Mouse (Mus musculus) layer of hippocampus, postnatal 10 days (tissue): ENCODE results near the gene Spats2. TPM values are rescaled to one million over a fixed set of nuclear protein-coding genes. Genes with fewer than 3 reads are reported as not detected.
A peak's percentile ranks its signal among the peaks of the same experiment; 100 is the strongest.
"Not testable (repeated sequence)": the region's sequence is repeated elsewhere in the genome, so short reads cannot be mapped to it uniquely, and the experiment has no call there.

Source experiments
- DNase-seq, 2 experiments: peaks; one replicate each; pipeline ENCODE4 v3.0.0; 2021; ENCODE audit warnings: low spot score in 2 of 2
- total RNA-seq, 2 experiments: library from RNA; stranded (reverse); gene quantifications; 2 replicates each; pipeline ENCODE4 v1.2.3; 2021

The Spats2 gene
- total RNA-seq, 2 experiments from 2014 or later: 32.3 to 35.1 TPM

- no peak for DNase-seq
These were observed 4.5 kb downstream of the Spats2 start for GRCm38 (mm10) chr15:99129956-99130910.

- DNase-seq: no peak
These were observed 12.7 kb downstream of the Spats2 start for GRCm38 (mm10) chr15:99138389-99138788.

- peak; percentile 18 to 25 for DNase-seq
These were observed 14.0 kb downstream of the Spats2 start for GRCm38 (mm10) chr15:99139669-99140068.

- no peak for DNase-seq
These were observed 24.8 kb downstream of the Spats2 start for GRCm38 (mm10) chr15:99150516-99150915.

- DNase-seq: no peak
These were observed 25.6 kb downstream of the Spats2 start for GRCm38 (mm10) chr15:99151324-99151723.

GRCm38 (mm10) chr15:99153466-99153865 lies 27.8 kb downstream of the Spats2 start:
- no peak for DNase-seq

- DNase-seq: not testable (repeated sequence)
These were observed 28.8 kb downstream of the Spats2 start for GRCm38 (mm10) chr15:99154515-99154914.

- no peak for DNase-seq
These were observed 38.0 kb downstream of the Spats2 start for GRCm38 (mm10) chr15:99163512-99164365.

GRCm38 (mm10) chr15:99172131-99172530 lies 46.4 kb downstream of the Spats2 start:
- no peak for DNase-seq

GRCm38 (mm10) chr15:99179639-99180038 lies 53.9 kb downstream of the Spats2 start:
- no peak for DNase-seq

- no peak for DNase-seq
These were observed 58.6 kb downstream of the Spats2 start for GRCm38 (mm10) chr15:99184217-99184914.

GRCm38 (mm10) chr15:99194358-99194757 lies 68.6 kb downstream of the Spats2 start:
- DNase-seq: no peak

GRCm38 (mm10) chr15:99195043-99195442 lies 69.3 kb downstream of the Spats2 start:
- no peak for DNase-seq

GRCm38 (mm10) chr15:99198761-99199160 lies 73.0 kb downstream of the Spats2 start:
- DNase-seq: peak; percentile 49 to 55

- DNase-seq: no peak
These were observed 80.2 kb downstream of the Spats2 start for GRCm38 (mm10) chr15:99205959-99206358.

GRCm38 (mm10) chr15:99213183-99213582 lies 87.5 kb downstream of the Spats2 start:
- no peak for DNase-seq

GRCm38 (mm10) chr15:99214941-99215340 lies 89.2 kb downstream of the Spats2 start:
- DNase-seq: no peak

- DNase-seq: no peak
These were observed 90.2 kb downstream of the Spats2 start for GRCm38 (mm10) chr15:99215741-99216463.

GRCm38 (mm10) chr15:99217630-99218029 lies 91.9 kb downstream of the Spats2 start:
- no peak for DNase-seq

- DNase-seq: no peak
These were observed 95.7 kb downstream of the Spats2 start for GRCm38 (mm10) chr15:99221315-99221952.
